Mouse (Mus musculus): ENCODE results near the gene Gm49393. TPM values are rescaled to one million over a fixed set of nuclear protein-coding genes. Genes with fewer than 3 reads are reported as not detected.
"Not testable (repeated sequence)": the region's sequence is repeated elsewhere in the genome, so short reads cannot be mapped to it uniquely, and the experiment has no call there.

The Gm49393 gene
- polyA plus RNA-seq (2012; rRNA removed): not detected in 2 replicates

DNA sequence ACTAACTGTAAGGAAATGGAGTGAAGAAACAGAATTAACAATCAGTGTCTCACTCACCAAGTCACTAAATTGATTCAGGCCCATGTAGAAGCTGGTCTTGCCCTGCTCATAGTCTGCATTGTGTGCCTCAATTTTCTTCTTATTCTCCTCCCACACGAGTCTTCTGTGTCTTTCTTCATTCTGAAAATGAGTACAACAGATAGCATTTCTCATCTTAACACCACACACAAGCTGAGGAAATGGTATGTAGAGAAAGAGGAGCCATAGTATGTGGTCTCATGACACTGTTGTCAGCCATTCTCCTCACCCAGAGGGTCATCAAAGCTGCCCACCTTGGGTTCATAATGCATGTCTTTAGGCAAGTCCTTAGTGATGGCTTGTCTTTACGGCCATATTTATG, at the start of gene Gm49393:
TSS of gene Gm49393 (minus strand) at position 101 of the 400 bp plus-strand sequence.
- H3K27me3 ChIP-seq (ENCODE audit: control insufficient read depth, insufficient read depth, low read length); H3K4me1 ChIP-seq (ENCODE audit: control insufficient read depth, insufficient read depth, insufficient read length); H3K36me3 ChIP-seq (ENCODE audit: control insufficient read depth, insufficient read depth, low read length); H3K27ac ChIP-seq (ENCODE audit: insufficient read depth, low read length); H3K4me3 ChIP-seq (ENCODE audit: extremely low read depth, insufficient read depth, insufficient read length); DNase-seq (ENCODE audit: low read depth in 1 of 2, low spot score in 2 of 2): not testable (repeated sequence)
- WGBS: 61% methylated on average over 2 of the region's 2 CpGs

DNA sequence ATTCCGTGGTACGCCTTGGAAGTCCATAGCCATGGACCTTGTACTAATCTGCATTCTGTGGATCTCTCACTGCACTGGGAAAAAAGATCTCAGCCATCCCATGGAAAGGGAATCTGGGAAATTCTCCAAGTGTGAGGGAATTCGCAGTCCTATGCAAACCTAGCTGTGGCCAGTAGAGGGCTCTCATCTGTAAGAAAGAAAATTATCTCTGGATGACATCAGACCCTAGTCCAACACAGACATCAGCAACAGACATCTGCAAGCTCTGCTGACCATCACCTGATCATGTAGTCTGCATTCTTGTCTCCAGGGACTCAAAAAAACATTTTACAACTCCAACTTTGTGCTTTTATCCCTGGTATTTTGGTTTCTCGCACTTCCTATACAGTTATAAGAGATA, 36.9 kb upstream of the Gm49393 start:
- not testable (repeated sequence) for DNase-seq (ENCODE audit: low read depth in 1 of 2, low spot score in 2 of 2); H3K27me3 ChIP-seq (ENCODE audit: control insufficient read depth, insufficient read depth, low read length); H3K36me3 ChIP-seq (ENCODE audit: control insufficient read depth, insufficient read depth, low read length); H3K4me1 ChIP-seq (ENCODE audit: control insufficient read depth, insufficient read depth, insufficient read length); H3K4me3 ChIP-seq (ENCODE audit: extremely low read depth, insufficient read depth, insufficient read length); H3K27ac ChIP-seq (ENCODE audit: insufficient read depth, low read length)
- 82% methylated on average over 4 of the region's 4 CpGs for WGBS

DNA sequence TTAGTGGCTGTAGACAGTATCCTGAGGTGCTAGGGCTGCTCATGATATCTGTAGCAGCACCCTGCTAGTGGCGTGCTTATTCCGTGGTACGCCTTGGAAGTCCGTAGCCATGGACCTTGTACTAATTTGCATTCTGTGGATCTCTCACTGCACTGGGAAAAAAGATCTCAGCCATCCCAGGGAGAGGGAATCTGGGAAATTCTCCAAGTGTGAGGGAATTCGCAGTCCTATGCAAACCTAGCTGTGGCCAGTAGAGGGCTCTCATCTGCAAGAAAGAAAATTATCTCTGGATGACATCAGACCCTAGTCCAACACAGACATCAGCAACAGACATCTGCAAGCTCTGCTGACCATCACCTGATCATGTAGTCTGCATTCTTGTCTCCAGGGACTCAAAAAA, 28.6 kb upstream of the Gm49393 start:
- not testable (repeated sequence) for H3K36me3 ChIP-seq (ENCODE audit: control insufficient read depth, insufficient read depth, low read length); H3K27me3 ChIP-seq (ENCODE audit: control insufficient read depth, insufficient read depth, low read length); DNase-seq (ENCODE audit: low read depth in 1 of 2, low spot score in 2 of 2); H3K4me3 ChIP-seq (ENCODE audit: extremely low read depth, insufficient read depth, insufficient read length); H3K4me1 ChIP-seq (ENCODE audit: control insufficient read depth, insufficient read depth, insufficient read length); H3K27ac ChIP-seq (ENCODE audit: insufficient read depth, low read length)
- WGBS: 55% methylated on average over 5 of the region's 5 CpGs

GRCm38 (mm10) chr13:60961706-60962105, 26.3 kb upstream of the Gm49393 start:
- WGBS: 78% methylated on average over 5 of the region's 5 CpGs
- no peak overlapping the region for H3K4me3 ChIP-seq (ENCODE audit: extremely low read depth, insufficient read depth, insufficient read length)

GRCm38 (mm10) chr13:60941884-60942283, 6.5 kb upstream of the Gm49393 start, which contains the start of gene Tpbpa:
Tpbpa (minus strand) TSS chr13:60941984.
- not testable (repeated sequence) for H3K4me3 ChIP-seq (ENCODE audit: extremely low read depth, insufficient read depth, insufficient read length); H3K36me3 ChIP-seq (ENCODE audit: control insufficient read depth, insufficient read depth, low read length); H3K27me3 ChIP-seq (ENCODE audit: control insufficient read depth, insufficient read depth, low read length); H3K27ac ChIP-seq (ENCODE audit: insufficient read depth, low read length); DNase-seq (ENCODE audit: low read depth in 1 of 2, low spot score in 2 of 2); H3K4me1 ChIP-seq (ENCODE audit: control insufficient read depth, insufficient read depth, insufficient read length)
- 80% methylated on average over 3 of the region's 3 CpGs for WGBS

More at GRCm38 (mm10) chr13:60961706-60962105, 26.3 kb upstream of the Gm49393 start:
- no peak for DNase-seq (ENCODE audit: low read depth in 1 of 2, low spot score in 2 of 2)
- no peaks in the 10 kb centered on the region for H3K27me3 ChIP-seq (ENCODE audit: control insufficient read depth, insufficient read depth, low read length)
- no peaks in the 10 kb centered on the region for H3K4me1 ChIP-seq (ENCODE audit: control insufficient read depth, insufficient read depth, insufficient read length)
- no peaks in the 10 kb centered on the region for H3K36me3 ChIP-seq (ENCODE audit: control insufficient read depth, insufficient read depth, low read length)
- TF ChIP-seq CTCF (IDR thresholded peaks at IDR 0.05; ENCODE audit: extremely low read depth, insufficient read depth, insufficient read length, insufficient replicate concordance) (no peak), POLR2A (IDR thresholded peaks at IDR 0.05; ENCODE audit: low read depth, low read length) (no peak)
- no peak overlapping the region for H3K27ac ChIP-seq (ENCODE audit: insufficient read depth, low read length)

GRCm38 (mm10) chr13:60936500-60936901, 1.1 kb upstream of the Gm49393 start, which contains the start of the genes Gm49391 and Ctla2a:
Gm49391 (minus strand) TSS chr13:60936571.
Ctla2a (minus strand) TSS chr13:60936625.
- DNase-seq (ENCODE audit: low read depth in 1 of 2, low spot score in 2 of 2): peak in 1 of 2 experiments; percentile 17
- Histone ChIP-seq H3K4me1 (ENCODE audit: control insufficient read depth, insufficient read depth, insufficient read length) (no peaks in the 10 kb centered on the region), H3K27me3 (ENCODE audit: control insufficient read depth, insufficient read depth, low read length) (no peaks in the 10 kb centered on the region), H3K27ac (ENCODE audit: insufficient read depth, low read length) (no peak within 1 kb of the TSS), H3K4me3 (ENCODE audit: extremely low read depth, insufficient read depth, insufficient read length) (no peak within 1 kb of the TSS), H3K36me3 (ENCODE audit: control insufficient read depth, insufficient read depth, low read length) (no peaks in the 10 kb centered on the region)
- WGBS: 3% methylated on average over 5 of the region's 5 CpGs
- no peak for TF ChIP-seq CTCF (IDR thresholded peaks at IDR 0.05; ENCODE audit: extremely low read depth, insufficient read depth, insufficient read length, insufficient replicate concordance)
- TF ChIP-seq POLR2A (IDR thresholded peaks at IDR 0.05; ENCODE audit: low read depth, low read length): no peak

- H3K4me3 ChIP-seq (ENCODE audit: extremely low read depth, insufficient read depth, insufficient read length); DNase-seq (ENCODE audit: low read depth in 1 of 2, low spot score in 2 of 2); H3K27ac ChIP-seq (ENCODE audit: insufficient read depth, low read length); H3K36me3 ChIP-seq (ENCODE audit: control insufficient read depth, insufficient read depth, low read length); H3K4me1 ChIP-seq (ENCODE audit: control insufficient read depth, insufficient read depth, insufficient read length); H3K27me3 ChIP-seq (ENCODE audit: control insufficient read depth, insufficient read depth, low read length): not testable (repeated sequence)
- 63% methylated on average over 2 of the region's 2 CpGs for WGBS
Measured at GRCm38 (mm10) chr13:60904780-60905179, 30.6 kb downstream of the Gm49393 start, which contains the start of gene Tpbpb. Tpbpb (minus strand) TSS chr13:60904880.

DNA sequence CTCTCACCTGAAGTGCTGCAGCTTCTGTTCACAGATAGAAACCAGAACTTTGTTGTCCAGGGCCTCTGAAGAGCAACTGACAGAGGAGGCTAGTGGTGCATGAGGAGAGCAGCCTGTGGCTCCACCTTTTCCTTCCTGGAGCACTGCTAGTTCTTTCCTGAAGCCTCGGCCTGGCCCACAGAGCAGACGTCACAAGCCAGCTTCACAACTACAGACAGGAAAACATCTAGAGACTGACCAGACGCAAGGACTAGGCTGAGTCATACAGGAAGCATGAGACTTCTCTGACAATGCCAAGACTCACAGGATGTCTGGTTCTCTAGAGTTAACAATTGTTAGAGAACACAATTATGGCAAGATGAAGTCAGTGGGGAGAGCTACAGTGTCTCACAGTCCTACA, 38.1 kb downstream of the Gm49393 start, which contains the start of gene Ctla2b:
TSS of gene Ctla2b (minus strand) at position 120 of the 400 bp plus-strand sequence.
- TF ChIP-seq POLR2A (IDR thresholded peaks at IDR 0.05; ENCODE audit: low read depth, low read length) (no peak), CTCF (IDR thresholded peaks at IDR 0.05; ENCODE audit: extremely low read depth, insufficient read depth, insufficient read length, insufficient replicate concordance) (no peak)
- DNase-seq (ENCODE audit: low read depth in 1 of 2, low spot score in 2 of 2): peak; percentile 4 to 14
- Histone ChIP-seq H3K36me3 (ENCODE audit: control insufficient read depth, insufficient read depth, low read length) (no peaks in the 10 kb centered on the region), H3K27me3 (ENCODE audit: control insufficient read depth, insufficient read depth, low read length) (no peaks in the 10 kb centered on the region), H3K4me3 (ENCODE audit: extremely low read depth, insufficient read depth, insufficient read length) (no peak within 1 kb of the TSS), H3K4me1 (ENCODE audit: control insufficient read depth, insufficient read depth, insufficient read length) (no peaks in the 10 kb centered on the region), H3K27ac (ENCODE audit: insufficient read depth, low read length) (no peak within 1 kb of the TSS; the same call in 1 of the 2 replicates)
- 4% methylated on average over 3 of the region's 3 CpGs for WGBS

DNA sequence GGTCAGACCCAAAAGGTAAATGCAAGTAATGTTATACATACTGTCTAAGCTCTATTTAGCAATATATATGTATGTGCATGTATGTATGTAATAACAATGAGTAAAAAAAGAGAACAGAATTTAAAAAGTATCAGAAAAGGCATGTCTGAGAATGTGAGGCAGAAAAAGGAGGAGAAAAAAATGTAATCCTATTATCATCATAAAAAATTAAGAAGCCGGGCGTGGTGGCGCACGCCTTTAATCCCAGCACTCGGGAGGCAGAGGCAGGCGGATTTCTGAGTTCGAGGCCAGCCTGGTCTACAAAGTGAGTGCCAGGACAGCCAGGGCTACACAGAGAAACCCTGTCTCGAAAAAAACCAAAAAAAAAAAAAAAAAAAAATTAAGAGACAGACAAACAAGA, 38.6 kb downstream of the Gm49393 start, which contains the start of gene Gm49392:
TSS of gene Gm49392 (minus strand) at position 101 of the 400 bp plus-strand sequence.
- H3K36me3 ChIP-seq (ENCODE audit: control insufficient read depth, insufficient read depth, low read length); H3K27ac ChIP-seq (ENCODE audit: insufficient read depth, low read length); H3K27me3 ChIP-seq (ENCODE audit: control insufficient read depth, insufficient read depth, low read length); DNase-seq (ENCODE audit: low read depth in 1 of 2, low spot score in 2 of 2); H3K4me1 ChIP-seq (ENCODE audit: control insufficient read depth, insufficient read depth, insufficient read length); H3K4me3 ChIP-seq (ENCODE audit: extremely low read depth, insufficient read depth, insufficient read length): not testable (repeated sequence)
- WGBS: 84% methylated on average over 8 of the region's 8 CpGs

All from spleen, adult 2 months (tissue).